Mouse (Mus musculus) lung, postnatal 14 days (tissue): Measurements from ENCODE around the gene Mcub.
A peak's percentile ranks its signal among the peaks of the same experiment; 100 is the strongest.

ENCODE experiments used
- DNase-seq: peaks from one replicate; pipeline ENCODE4 v3.0.0; 2021

The Mcub gene

DNA sequence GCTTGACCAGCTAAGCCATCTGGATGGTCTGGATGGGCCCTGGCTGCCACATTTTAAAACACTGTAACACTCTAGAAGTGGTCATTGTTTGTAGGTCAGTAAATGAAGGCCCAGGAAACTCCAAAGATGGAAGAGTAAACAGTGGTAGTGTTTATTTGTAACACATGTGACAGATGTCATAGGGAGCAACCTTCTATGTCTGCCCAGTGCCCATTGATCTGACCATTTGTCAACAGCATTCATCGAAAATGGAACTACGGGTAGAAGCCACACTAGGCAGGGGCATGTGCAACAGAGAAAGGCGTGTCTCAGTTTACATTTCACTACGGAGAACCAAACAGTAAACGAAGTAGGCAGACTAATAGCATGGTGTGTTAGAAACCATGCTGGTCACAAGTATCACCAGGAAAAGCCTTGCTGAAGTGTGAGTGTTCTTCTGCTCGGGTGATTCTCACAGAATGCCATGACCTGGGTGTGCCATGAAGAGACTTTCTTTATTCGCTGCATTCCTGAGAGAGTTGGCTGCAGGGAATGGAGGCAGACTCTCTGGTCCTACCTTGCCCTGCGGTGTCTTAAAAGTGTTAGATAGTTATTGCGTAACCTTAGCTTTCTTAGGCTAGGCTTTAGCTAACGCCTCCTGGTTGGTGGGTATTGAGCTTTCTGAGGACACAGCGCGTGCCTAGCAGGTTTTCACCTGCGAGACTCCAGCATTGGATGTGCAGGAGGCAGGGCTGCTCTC is 82.1 kb downstream of the Mcub start:
- DNase-seq, result no peak

DNA sequence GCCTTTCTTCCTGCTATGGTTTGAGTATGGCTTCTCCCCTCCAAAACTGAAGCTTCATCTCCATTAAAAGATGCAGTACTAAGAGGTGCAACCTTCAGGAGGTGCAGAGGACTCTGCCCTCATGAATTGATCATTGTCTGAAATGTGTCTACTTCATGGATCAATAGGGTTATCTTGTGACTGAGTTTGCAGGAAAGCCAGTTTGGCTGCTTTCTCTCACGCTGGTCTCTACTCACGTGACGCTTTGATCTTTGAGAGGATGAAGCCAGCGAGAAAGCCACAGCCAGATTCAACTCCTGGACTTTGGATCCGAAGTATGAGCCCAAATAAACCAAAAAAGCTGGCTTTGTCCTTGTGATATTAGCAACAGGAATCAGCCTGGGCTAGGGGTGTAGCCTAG is 83.6 kb downstream of the Mcub start:
- DNase-seq, result no peak

DNA sequence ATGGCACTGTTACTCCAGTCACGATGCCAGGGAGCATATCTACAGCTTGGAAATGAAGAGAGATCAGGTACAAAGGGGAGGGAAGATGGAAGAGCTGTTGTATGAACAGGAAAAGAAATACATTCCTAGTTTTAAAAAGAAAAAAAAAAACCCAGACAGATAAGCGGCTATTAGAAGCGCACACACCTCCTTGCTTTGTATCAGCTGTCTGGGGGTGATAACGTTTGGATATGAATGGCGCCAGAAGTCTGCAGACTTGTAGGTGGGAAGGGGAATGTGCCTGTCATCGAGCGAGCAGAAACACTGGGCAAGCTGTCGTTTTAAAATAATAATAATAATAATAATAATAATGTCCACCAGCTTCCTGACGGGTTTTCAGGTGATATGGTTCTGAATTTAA is 84.4 kb downstream of the Mcub start:
- DNase-seq, result no peak

DNA sequence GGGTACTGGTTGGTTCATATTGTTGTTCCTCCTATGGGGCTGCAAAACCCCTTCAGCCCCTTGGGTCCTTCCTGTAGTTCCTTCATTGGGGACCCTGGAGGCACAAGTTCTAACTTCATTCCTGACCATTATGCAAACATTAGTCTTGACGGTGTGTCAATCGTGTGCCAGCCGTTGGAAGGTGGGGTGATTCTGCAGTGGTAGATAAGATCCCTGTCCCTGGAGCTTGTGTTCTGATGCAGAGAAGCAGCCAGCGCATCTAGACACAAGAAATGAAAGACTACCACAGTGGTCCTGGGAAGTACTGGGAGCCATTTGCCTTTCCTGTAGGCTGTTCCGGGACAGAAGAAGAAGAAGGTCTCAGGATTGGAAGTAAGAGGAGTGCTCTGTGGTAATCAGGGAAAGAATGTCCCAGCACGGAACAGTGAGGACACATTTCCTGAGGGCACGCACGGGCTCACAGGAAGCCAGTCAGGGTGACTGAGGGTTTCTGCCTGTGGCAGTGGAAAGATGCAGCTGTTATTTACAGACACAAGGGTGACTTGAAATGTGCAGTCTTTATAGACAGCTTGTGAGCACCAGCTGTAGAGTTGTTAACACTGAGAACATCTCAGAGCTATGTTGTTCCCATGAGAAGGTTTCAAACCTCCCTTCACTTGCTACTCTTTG is 88.9 kb downstream of the Mcub start:
- peak; percentile 19 for DNase-seq

DNA sequence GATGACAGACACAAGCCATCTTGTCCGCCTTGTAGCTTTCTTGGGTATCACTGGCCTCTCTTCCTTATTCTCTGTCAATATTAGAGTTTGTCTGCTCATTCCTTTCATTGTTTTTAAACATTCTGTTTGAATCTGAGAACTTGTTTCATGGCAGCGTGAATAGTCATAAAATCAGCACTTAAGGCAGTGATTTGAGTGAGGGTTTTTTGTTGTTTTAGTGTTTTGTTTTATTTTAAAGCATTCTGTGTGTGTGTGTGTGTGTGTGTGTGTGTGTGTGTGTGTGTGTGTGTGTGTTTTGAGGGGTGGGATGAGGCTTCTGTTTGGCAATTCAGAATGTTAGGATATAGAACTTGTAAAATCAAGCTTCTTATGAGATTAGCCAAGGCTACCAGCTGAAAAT is 90.1 kb downstream of the Mcub start:
- no peak for DNase-seq

DNA sequence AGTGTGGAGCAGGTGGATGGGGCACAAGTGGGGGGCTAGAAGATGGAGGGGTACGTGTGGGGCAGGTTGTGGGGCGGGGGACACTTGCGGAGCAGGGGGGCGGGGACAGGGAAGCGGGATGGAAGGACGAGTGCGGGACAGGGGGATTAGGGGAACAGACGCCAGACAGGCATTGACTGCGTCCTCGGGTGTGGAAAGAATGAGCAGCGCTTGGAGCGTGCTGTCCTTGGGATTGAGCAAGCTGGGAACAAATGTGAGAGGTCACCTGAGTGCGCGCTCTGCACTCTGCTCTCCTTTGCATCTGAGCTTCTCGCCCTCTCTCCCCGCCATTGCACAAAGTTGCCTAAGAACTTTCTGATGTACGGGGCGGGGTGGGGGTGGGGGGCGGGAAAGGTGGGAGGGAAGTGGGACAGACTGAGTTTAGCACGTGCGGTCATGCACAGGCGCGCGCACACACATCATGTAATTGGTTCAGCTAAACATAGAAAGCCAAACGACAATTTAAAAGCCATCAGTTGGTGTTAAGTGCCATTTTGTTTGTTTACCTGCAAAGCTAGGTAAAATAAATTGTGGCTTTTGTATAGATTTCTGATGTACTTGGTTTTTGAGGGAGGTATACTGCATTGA is 90.8 kb downstream of the Mcub start:
- DNase-seq, result peak; percentile 47

- peak; percentile 92 for DNase-seq
Observed at GRCm38 (mm10) chr3:129878405-129879021, 91.5 kb downstream of the Mcub start, which contains the start of gene Pla2g12a. Gene Pla2g12a (plus strand): TSS chr3:129878606.

- no peak for DNase-seq
Observed at GRCm38 (mm10) chr3:129877327-129877726, 92.7 kb downstream of the Mcub start.
